Mouse (Mus musculus): ENCODE data around the gene Itpkb. TPM values are rescaled to one million over a fixed set of nuclear protein-coding genes. Genes with fewer than 3 reads are reported as not detected.

Gene Itpkb
- polyA plus RNA-seq, 1 experiment = 6.3 TPM

DNA sequence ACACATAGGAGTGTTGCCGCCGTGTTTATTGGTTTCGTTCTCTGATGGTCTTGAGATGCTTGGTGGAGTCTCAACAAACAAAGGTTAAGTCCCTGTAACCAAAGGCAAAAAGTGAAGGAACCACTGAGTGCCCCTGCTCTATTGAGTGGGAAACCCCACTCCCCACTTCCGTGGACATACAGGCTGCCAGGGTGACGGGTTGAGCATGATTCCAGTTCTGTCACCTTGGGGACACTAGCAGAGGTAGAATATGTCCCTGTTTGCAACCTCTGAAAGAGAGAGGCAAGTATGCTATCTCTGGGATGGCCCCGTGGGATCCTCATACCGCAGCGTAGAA lies 73.0 kb downstream of the Itpkb start:
- DNase-seq (ENCODE audit: low read depth) = no peak
- TF ChIP-seq POLR2A (IDR thresholded peaks at IDR 0.05; ENCODE audit: borderline replicate concordance, extremely low read depth, insufficient read depth, insufficient read length, poor library complexity, severe bottlenecking) = no peak
- TF ChIP-seq CTCF (IDR thresholded peaks at IDR 0.05; ENCODE audit: borderline replicate concordance, extremely low read depth, insufficient read depth, insufficient read length) = no peak

DNA sequence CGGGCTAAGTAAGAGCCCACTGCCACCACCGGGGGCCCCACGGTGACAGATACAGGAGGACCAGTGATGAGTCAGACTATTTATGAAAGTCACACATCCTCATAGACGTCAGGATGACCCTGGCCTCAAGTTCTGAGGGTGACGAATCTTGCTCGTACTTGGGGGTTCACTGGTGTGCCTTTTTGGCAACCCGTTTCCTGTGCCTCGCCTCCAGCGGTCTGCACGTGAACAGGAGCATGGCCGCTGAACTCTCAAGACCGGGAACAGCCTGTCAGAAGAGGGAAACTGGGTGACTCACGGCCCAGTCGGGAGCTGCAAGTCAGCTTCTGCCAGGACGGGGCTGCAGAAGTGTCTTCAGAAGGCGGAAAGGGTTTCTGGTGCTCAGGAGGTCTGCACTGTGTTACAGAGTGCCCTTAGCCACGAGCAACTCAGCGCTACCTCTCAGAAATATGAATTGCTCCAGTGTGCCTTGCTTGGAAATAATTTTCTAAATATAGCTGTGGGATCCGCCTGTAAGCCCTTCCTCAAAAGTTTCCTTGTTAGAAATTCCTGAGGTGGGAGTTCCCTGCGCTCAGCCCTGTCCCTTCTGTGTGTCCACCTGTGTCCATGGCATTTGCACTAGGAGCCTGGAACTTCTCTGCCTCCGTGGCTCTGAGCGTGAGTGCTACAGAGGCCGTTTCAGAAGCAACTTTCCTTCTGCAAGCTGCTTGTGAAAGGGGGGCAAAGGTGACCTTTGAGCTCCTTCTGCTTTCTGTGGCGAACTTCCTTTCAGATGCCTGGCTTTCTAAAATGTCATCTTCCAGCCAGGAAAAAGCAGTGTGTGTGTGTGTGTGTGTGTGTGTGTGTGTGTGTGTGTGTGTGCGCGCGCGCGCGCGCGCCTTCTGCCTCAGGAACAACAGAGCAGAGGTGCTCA lies 73.7 kb downstream of the Itpkb start:
- peak; percentile 25 for DNase-seq (ENCODE audit: low read depth)
- TF ChIP-seq CTCF (IDR thresholded peaks at IDR 0.05; ENCODE audit: borderline replicate concordance, extremely low read depth, insufficient read depth, insufficient read length) (no peak), POLR2A (IDR thresholded peaks at IDR 0.05; ENCODE audit: borderline replicate concordance, extremely low read depth, insufficient read depth, insufficient read length, poor library complexity, severe bottlenecking) (no peak)

DNA sequence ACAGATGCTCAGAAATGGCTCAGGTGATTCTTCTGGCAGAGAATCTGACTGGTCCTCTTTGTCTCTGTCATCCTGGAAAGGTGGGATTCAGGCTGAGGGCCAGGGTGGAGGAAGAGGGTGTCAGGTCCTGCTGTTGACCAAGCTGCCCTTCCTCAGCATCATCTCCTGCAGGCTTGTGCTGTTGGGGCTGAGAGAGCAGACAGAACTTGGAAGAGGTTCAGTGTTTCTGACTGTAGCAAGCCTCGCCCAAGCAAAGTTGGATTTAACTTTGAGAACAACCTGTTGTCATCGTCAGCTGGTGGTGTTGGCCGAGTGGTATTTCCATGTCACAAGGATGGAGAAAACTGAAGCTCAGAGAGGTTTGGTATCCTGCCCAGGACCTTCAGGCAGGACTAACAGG lies 74.4 kb downstream of the Itpkb start:
- no peak for DNase-seq (ENCODE audit: low read depth)
- TF ChIP-seq CTCF (IDR thresholded peaks at IDR 0.05; ENCODE audit: borderline replicate concordance, extremely low read depth, insufficient read depth, insufficient read length) (no peak), POLR2A (IDR thresholded peaks at IDR 0.05; ENCODE audit: borderline replicate concordance, extremely low read depth, insufficient read depth, insufficient read length, poor library complexity, severe bottlenecking) (no peak)

DNA sequence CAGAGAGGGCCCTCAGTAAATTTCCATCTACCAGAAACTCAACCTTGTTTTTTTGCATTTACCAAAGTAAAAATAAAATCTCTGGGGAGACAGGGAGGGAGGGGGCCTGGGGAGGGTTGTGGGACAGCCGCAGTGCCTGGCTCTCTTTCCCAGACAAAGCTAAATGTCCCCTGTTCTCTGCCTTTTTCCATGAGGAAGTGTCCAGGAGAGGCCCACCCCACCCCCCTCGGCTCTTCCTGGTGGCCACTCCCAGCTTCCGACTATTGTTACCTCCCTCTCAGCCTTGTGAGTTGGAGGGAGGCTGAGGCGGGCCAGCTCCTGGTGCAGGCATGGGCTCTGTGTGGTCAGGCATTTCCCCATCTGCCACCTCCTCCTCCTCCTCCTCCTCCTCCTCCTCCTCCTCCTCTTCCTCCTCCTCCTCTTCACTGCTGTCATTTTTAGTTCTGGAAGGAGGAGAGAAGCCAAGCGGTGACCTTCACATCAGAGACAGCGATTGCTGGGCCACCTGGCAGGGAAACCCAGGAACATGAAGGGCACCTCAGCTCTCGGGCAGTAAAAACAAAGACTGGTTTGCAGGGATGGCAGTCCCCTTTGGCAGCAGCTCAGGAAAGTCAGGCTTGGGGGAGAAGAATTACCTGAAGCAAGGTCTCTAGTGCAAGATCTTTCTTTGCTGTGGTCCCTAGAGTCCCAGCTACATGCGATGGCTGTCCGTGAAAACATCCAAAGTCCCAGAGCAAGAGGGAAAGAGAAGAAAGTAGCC lies 75.5 kb downstream of the Itpkb start:
- no peak for DNase-seq (ENCODE audit: low read depth)
- TF ChIP-seq POLR2A (IDR thresholded peaks at IDR 0.05; ENCODE audit: borderline replicate concordance, extremely low read depth, insufficient read depth, insufficient read length, poor library complexity, severe bottlenecking) (no peak), CTCF (IDR thresholded peaks at IDR 0.05; ENCODE audit: borderline replicate concordance, extremely low read depth, insufficient read depth, insufficient read length) (no peak)

DNA sequence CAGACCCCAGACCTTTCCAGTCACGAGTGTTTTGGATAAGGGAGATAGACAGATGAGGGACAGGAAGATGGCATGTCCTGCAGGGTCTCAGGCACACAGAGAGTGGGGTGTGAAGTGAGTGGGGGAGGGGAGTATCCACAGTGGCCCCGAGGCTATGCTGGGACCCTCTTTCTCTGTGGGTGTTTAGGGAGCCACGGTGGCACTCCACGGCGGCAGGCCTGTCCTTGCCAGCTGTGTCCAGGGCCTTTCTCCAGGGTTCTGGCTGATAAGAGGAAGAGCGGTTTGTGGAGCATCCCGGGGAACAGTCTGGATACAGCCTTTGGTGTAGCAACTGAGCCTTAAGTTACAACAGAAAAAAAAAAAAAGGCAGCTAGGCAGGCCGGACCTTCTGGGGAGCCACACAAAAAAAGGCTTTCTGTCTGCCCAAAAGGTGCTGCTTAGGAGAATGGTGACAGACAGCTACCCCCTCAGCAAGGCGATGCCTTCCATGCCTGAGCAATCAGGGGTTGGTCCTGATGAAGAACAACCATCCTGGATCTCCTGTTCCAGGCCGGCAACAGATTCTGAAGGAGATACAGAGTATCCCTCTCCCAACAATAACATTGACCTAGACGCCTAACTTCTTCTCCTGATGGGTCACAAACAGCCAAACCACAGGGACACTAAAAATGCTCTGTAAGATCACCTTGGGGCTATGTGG lies 76.2 kb downstream of the Itpkb start:
- no peak for DNase-seq (ENCODE audit: low read depth)
- TF ChIP-seq CTCF (IDR thresholded peaks at IDR 0.05; ENCODE audit: borderline replicate concordance, extremely low read depth, insufficient read depth, insufficient read length) (no peak), POLR2A (IDR thresholded peaks at IDR 0.05; ENCODE audit: borderline replicate concordance, extremely low read depth, insufficient read depth, insufficient read length, poor library complexity, severe bottlenecking) (no peak)

- peak; percentile 88 for TF ChIP-seq CTCF (IDR thresholded peaks at IDR 0.05; ENCODE audit: borderline replicate concordance, extremely low read depth, insufficient read depth, insufficient read length)
- no peak for TF ChIP-seq POLR2A (IDR thresholded peaks at IDR 0.05; ENCODE audit: borderline replicate concordance, extremely low read depth, insufficient read depth, insufficient read length, poor library complexity, severe bottlenecking)
- DNase-seq (ENCODE audit: low read depth) = peak; percentile 85
Observed at GRCm38 (mm10) chr1:180407171-180407671, 76.9 kb downstream of the Itpkb start.

DNA sequence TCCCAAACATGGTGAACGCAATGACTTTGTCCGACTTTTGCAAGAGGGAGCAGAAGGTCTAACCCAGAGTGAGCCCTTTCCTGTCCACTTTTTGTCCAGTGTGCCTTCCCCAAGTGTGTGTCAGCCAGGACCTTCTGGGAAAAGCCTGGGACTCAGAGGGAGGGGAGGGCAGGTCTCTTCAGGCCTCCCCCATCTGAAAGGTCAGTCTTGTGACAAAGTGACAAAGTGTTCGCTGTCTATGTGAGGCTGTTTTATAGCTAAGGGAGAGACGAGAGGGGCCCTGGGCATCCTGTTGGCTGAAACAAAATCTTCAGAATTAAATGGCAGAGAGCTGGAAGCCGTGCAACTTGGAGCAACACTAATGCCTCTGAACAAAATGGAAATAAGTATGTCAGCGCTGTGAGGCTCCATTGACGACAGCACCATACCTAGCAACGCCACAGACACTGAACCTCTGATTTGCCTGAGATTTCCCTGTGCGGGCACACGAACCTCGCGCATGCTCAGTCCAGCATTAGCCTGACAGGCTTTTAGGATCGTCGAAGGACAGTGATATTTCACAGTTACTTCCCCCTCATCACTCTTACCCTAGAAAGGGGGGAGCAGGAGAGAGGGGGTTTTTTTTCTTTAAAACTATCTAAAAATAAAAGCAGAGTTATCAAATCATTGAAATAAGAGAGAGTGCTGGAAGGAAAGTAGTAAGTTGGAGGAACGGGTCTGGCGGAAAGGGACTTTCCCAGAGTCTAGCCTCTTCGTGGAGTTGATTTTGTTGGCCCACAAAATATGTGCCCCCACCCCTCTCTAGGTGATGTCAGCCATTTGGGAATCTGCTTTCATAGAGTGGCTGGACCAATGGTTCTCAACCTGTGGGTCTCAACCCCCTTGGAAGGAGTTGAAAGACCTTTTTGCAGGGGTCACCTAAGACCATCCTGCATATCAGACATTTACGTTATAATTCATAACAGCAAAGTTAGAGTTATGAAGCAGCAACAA lies 77.7 kb downstream of the Itpkb start:
- TF ChIP-seq POLR2A (IDR thresholded peaks at IDR 0.05; ENCODE audit: borderline replicate concordance, extremely low read depth, insufficient read depth, insufficient read length, poor library complexity, severe bottlenecking) = no peak
- no peak for TF ChIP-seq CTCF (IDR thresholded peaks at IDR 0.05; ENCODE audit: borderline replicate concordance, extremely low read depth, insufficient read depth, insufficient read length)

GRCm38 (mm10) chr1:180408832-180409231 lies 78.5 kb downstream of the Itpkb start:
- no peak for DNase-seq (ENCODE audit: low read depth)
- no peak for TF ChIP-seq POLR2A (IDR thresholded peaks at IDR 0.05; ENCODE audit: borderline replicate concordance, extremely low read depth, insufficient read depth, insufficient read length, poor library complexity, severe bottlenecking)
- TF ChIP-seq CTCF (IDR thresholded peaks at IDR 0.05; ENCODE audit: borderline replicate concordance, extremely low read depth, insufficient read depth, insufficient read length) = no peak

More for the DNA sequence above, 77.7 kb downstream of the Itpkb start:
- peak; percentile 26 for DNase-seq (ENCODE audit: low read depth)

DNA sequence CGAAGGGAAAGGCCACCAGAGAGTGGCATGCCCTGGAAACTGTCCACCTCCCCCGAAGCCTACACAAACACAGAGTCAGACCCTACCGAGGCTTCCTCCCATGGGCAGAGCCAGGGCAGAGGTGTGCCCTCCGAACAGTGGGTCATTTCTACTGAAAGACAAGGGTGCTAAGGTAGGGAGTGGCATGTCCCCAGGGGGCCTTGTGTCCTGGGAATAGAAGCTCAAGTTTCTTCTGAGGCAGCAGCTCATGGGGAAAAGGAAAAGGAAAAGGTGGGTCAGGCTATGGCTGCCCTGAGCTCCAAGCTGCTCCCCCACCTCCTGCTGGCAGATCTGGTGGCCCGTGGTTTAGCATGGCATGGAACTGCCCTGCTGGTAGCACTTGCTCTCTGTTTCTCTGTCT lies 79.5 kb downstream of the Itpkb start:
- DNase-seq (ENCODE audit: low read depth) = no peak
- TF ChIP-seq CTCF (IDR thresholded peaks at IDR 0.05; ENCODE audit: borderline replicate concordance, extremely low read depth, insufficient read depth, insufficient read length) (no peak), POLR2A (IDR thresholded peaks at IDR 0.05; ENCODE audit: borderline replicate concordance, extremely low read depth, insufficient read depth, insufficient read length, poor library complexity, severe bottlenecking) (no peak)

DNA sequence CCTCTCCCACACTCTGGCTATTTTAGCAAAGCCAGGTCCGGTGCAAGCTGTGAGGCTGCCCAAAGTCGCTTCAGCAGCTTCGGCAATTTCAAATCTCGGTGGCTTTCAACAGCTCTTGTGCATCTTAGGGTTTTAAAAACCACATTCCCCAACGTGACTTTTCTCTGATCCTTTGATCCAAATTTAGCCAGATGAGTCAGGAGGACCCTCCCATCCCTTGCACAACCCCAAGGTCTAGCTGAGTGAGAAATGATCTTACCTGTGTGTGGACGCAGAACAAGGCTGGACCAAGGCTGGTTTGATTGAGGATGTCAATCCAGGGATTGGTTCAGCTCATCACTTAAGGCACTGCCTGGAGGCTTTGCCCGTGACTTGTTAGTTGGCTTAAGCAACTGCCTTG lies 80.0 kb downstream of the Itpkb start:
- no peak for TF ChIP-seq CTCF (IDR thresholded peaks at IDR 0.05; ENCODE audit: borderline replicate concordance, extremely low read depth, insufficient read depth, insufficient read length)
- TF ChIP-seq POLR2A (IDR thresholded peaks at IDR 0.05; ENCODE audit: borderline replicate concordance, extremely low read depth, insufficient read depth, insufficient read length, poor library complexity, severe bottlenecking) = no peak
- no peak for DNase-seq (ENCODE audit: low read depth)
